Mouse (Mus musculus): ENCODE measurements around the gene Ajuba.

Gene Ajuba

DNA sequence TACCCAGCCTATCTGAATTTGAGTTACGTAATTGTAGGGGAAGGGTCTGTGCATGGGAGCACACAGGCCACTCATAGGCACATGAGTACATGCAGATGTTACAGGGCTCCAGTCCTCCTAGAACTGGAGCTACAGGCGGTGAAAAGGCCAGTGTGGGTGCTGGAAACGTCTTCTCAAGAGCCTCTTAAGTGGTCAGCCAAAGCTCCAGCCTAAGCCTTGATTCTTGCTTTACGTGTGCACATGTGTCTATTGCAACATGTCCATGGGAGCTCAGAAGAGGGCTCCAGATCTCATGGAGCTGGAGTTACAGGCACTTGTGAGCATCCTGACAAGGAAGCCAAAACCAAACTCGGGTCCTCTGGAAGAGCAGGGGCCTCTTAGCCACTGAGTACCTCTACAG, 32.7 kb downstream of the Ajuba start:
- DNase-seq (ENCODE audit: low spot score) = no peak

GRCm38 (mm10) chr14:54540771-54541170, 36.6 kb downstream of the Ajuba start:
- DNase-seq (ENCODE audit: low spot score) = no peak

- no peak for DNase-seq (ENCODE audit: low spot score)
Observed at GRCm38 (mm10) chr14:54538580-54538979, 38.8 kb downstream of the Ajuba start.

- DNase-seq (ENCODE audit: low spot score) = peak; percentile 84
Observed at GRCm38 (mm10) chr14:54528446-54529111, 48.8 kb downstream of the Ajuba start.

GRCm38 (mm10) chr14:54528007-54528393, 49.4 kb downstream of the Ajuba start:
- no peak for DNase-seq (ENCODE audit: low spot score)

DNA sequence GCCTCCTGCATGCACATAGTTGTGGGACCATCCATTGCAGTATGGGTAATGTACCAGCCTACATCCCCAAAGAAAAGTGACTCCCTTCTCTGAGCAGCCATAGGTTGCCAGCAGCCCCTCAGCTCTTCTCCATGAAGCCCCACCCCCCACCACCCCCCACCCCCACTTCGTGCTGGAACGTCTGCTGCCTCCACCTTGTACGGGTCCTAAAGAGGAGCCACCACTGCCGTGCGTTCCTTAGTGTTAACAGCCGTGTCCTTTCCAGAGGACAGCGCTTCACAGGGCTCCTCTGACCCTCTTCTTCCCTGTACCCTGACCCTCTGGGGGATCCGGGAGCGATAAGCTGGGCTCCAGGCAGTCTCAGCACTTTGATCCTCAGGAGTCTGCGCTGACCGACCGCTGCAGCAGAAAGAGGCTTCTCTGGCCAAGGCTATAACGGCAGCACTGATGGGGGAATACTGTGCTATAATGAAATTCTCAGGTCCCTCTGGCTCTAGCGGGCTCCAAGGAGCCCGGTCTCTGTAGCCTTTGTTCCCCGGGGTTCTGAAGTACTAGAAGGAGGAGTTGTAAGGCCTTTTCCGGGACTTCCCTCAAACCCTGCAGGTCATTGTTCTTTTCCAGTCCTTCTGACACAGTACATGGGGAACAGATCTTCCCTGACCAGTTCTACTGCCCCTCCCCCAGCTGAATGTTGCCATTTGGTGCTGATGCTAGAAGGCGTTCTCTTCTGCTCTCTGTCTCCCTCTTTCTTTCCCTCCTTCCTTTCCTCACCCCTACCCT, 49.9 kb downstream of the Ajuba start:
- no peak for DNase-seq (ENCODE audit: low spot score)

DNA sequence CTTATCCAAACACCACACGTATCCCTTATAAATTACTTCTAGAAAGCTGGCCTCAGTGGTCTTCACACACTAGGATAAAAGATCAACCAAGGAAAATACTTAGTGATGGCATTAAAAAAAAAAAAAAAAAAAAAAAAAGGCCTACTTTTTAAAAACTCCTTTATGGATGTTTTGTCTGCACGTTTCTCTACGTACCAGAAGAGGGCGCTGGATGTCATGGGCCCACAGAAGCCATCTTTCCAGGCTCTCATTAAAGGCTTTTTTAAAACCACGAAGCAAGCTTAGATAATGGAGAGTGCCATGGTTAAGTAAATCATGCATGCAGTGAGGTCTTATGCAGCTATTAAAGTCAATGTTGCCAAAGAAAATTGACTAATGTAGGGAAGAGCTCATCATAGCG, 53.8 kb downstream of the Ajuba start:
- no peak for DNase-seq (ENCODE audit: low spot score)

All from lung, postnatal 25 days (tissue).